ENCODE assay signal across 19 mouse cellular contexts in the genomic region with DNA sequence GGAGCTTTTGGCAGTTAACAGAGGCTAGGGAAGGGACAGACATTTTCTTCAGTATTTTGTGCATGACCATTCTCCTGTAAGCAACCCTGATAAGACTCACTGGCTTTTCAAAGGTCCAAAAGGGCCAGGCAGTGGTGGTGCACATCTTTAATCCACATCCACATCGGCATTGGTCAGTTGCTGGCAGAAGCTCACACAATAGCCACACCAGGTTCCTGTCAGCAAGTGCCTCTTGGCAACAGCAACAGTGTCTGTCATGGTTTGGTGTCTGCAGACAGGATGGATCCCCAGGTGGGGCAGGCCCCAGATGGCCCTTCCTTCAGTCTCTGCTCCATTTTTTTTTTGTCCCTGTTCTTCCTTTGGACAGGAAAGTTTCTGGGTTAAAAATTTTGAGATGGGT. TPM values are rescaled to one million over a fixed set of nuclear protein-coding genes. Genes with fewer than 3 reads are reported as not detected.
"Had no signal": no experiment of that assay in that cellular context is flagged by ENCODE, and none has a peak within 500 bp of the region (broad histone marks: within the 10 kb centered on the region; RNA-seq: fewer than 3 reads in every experiment).

No protein-coding gene starts in this region.

RNA-seq across cellular contexts. Expression of gene Olfr372, which starts 22.0 kb away (rescaled TPM):
- polyA plus RNA-seq: heart, adult 2 months; heart, embryonic 11.5 days; heart, embryonic 13.5 days; heart, embryonic 15.5 days; heart, postnatal 0 days; hindbrain, embryonic 11.5 days; hindbrain, embryonic 13.5 days; hindbrain, postnatal 0 days; intestine, embryonic 14.5 days; intestine, embryonic 16.5 days; kidney, adult 2 months; kidney, embryonic 15.5 days; kidney, postnatal 0 days; large intestine, adult 2 months; limb, embryonic 12.5 days; limb, embryonic 14.5 days; liver, embryonic 12.5 days; liver, embryonic 14.5 days; liver, embryonic 16.5 days had no signal
